Mouse (Mus musculus): ENCODE data around the gene Pck2.

Pck2 gene

GRCm38 (mm10) chr14:55527940-55528339 is 12.1 kb upstream of the Pck2 start:
- peak; percentile 44 for DNase-seq (ENCODE audit: low read depth, low spot score)

- peak; percentile 37 for DNase-seq (ENCODE audit: low read depth, low spot score)
Measured at GRCm38 (mm10) chr14:55536116-55536745, 3.8 kb upstream of the Pck2 start.

- peak; percentile 77 for DNase-seq (ENCODE audit: low read depth, low spot score)
Measured at GRCm38 (mm10) chr14:55540787-55541321, 788 bp downstream of the Pck2 start.

- DNase-seq (ENCODE audit: low read depth, low spot score) = no peak
Measured at GRCm38 (mm10) chr14:55542268-55542667, 2.2 kb downstream of the Pck2 start.

- no peak for DNase-seq (ENCODE audit: low read depth, low spot score)
Measured at GRCm38 (mm10) chr14:55544334-55544733, 4.3 kb downstream of the Pck2 start.

GRCm38 (mm10) chr14:55550191-55550590 is 10.1 kb downstream of the Pck2 start:
- no peak for DNase-seq (ENCODE audit: low read depth, low spot score)

GRCm38 (mm10) chr14:55551347-55551746 is 11.3 kb downstream of the Pck2 start:
- DNase-seq (ENCODE audit: low read depth, low spot score) = no peak

- DNase-seq (ENCODE audit: low read depth, low spot score) = no peak
Measured at GRCm38 (mm10) chr14:55551794-55552193, 11.7 kb downstream of the Pck2 start.

GRCm38 (mm10) chr14:55554635-55555034 is 14.6 kb downstream of the Pck2 start:
- DNase-seq (ENCODE audit: low read depth, low spot score) = no peak

GRCm38 (mm10) chr14:55555788-55556187 is 15.7 kb downstream of the Pck2 start:
- no peak for DNase-seq (ENCODE audit: low read depth, low spot score)

- peak; percentile 75 for DNase-seq (ENCODE audit: low read depth, low spot score)
Measured at GRCm38 (mm10) chr14:55557003-55557402, 16.9 kb downstream of the Pck2 start.

GRCm38 (mm10) chr14:55557587-55557986 is 17.5 kb downstream of the Pck2 start:
- DNase-seq (ENCODE audit: low read depth, low spot score) = no peak

GRCm38 (mm10) chr14:55558740-55559448 is 18.8 kb downstream of the Pck2 start:
- DNase-seq (ENCODE audit: low read depth, low spot score) = no peak

GRCm38 (mm10) chr14:55559799-55560201 is 19.7 kb downstream of the Pck2 start, which contains the start of gene Dcaf11:
TSS of gene Dcaf11 (plus strand) at chr14:55560006.
- peak; percentile 94 for DNase-seq (ENCODE audit: low read depth, low spot score)

- DNase-seq (ENCODE audit: low read depth, low spot score) = peak; percentile 99
Measured at GRCm38 (mm10) chr14:55560202-55561073, 20.4 kb downstream of the Pck2 start, which contains the start of gene A730061H03Rik. TSS of gene A730061H03Rik (minus strand) at chr14:55560406.

- no peak for DNase-seq (ENCODE audit: low read depth, low spot score)
Measured at GRCm38 (mm10) chr14:55561860-55562259, 21.8 kb downstream of the Pck2 start.

GRCm38 (mm10) chr14:55563249-55563648 is 23.2 kb downstream of the Pck2 start:
- DNase-seq (ENCODE audit: low read depth, low spot score) = no peak

- no peak for DNase-seq (ENCODE audit: low read depth, low spot score)
Measured at GRCm38 (mm10) chr14:55565748-55566147, 25.7 kb downstream of the Pck2 start.

- DNase-seq (ENCODE audit: low read depth, low spot score) = no peak
Measured at GRCm38 (mm10) chr14:55567496-55567895, 27.4 kb downstream of the Pck2 start.

GRCm38 (mm10) chr14:55570588-55570987 is 30.5 kb downstream of the Pck2 start:
- DNase-seq (ENCODE audit: low read depth, low spot score) = no peak

GRCm38 (mm10) chr14:55571760-55572159 is 31.7 kb downstream of the Pck2 start:
- DNase-seq (ENCODE audit: low read depth, low spot score) = no peak

GRCm38 (mm10) chr14:55575302-55575701 is 35.2 kb downstream of the Pck2 start, which contains the start of gene Fitm1:
TSS of gene Fitm1 (plus strand) at chr14:55575617.
- no peak for DNase-seq (ENCODE audit: low read depth, low spot score)
